Mouse (Mus musculus) liver, embryonic 11.5 days (tissue): Measurements from ENCODE around the gene Gm5741. TPM values are rescaled to one million over a fixed set of nuclear protein-coding genes. Genes with fewer than 3 reads are reported as not detected.

Experiments used
- ATAC-seq: fragments of 200-750 bp; cut with Nextera tagmentation; replicated peaks from 2 replicates; pipeline ENCODE4 v1.8.0; 2017; ENCODE audit warnings: moderate number of reproducible peaks, mild to moderate bottlenecking, moderate TSS enrichment, moderate library complexity; ENCODE audit not compliant: low FRiP score
- DNase-seq: peaks from one replicate; pipeline ENCODE4 v3.0.0-alpha.2; 2017; ENCODE audit warnings: low spot score
- H3K27ac ChIP-seq: fragments of 300-500 bp; sonication (generic); 2 replicates; pipeline ENCODE4 v1.5.1; 2014; ENCODE audit warnings: mild to moderate bottlenecking, low read depth, low read length, control low read depth
- H3K27me3 ChIP-seq: fragments of 300-500 bp; sonication (generic); replicated peaks from 2 replicates; pipeline ENCODE4 v1.6.1; 2014; ENCODE audit warnings: low read length, mixed read lengths; ENCODE audit not compliant: control insufficient read depth, insufficient read depth
- H3K36me3 ChIP-seq: fragments of 300-500 bp; sonication (generic); 2 replicates; pipeline ENCODE4 v1.6.1; 2014; ENCODE audit warnings: mild to moderate bottlenecking, low read length, moderate library complexity, mixed read lengths; ENCODE audit not compliant: control insufficient read depth, insufficient read depth
- H3K4me1 ChIP-seq: fragments of 300-500 bp; sonication (generic); replicated peaks from 2 replicates; pipeline ENCODE4 v1.6.1; 2014; ENCODE audit warnings: low read length, mixed read lengths; ENCODE audit not compliant: control insufficient read depth, insufficient read depth
- H3K4me2 ChIP-seq: fragments of 300-500 bp; sonication (generic); 2 replicates; pipeline ENCODE4 v1.6.1; 2014; ENCODE audit warnings: mild to moderate bottlenecking, control low read depth, moderate library complexity
- H3K4me3 ChIP-seq: fragments of 300-500 bp; sonication (generic); 2 replicates; pipeline ENCODE4 v1.5.1; 2014; ENCODE audit warnings: low read depth, low read length, control low read depth
- H3K9ac ChIP-seq: fragments of 300-500 bp; sonication (generic); 2 replicates; pipeline ENCODE4 v1.6.1; 2014; ENCODE audit warnings: low read depth, low read length, control low read depth
- H3K9me3 ChIP-seq: fragments of 300-500 bp; sonication (generic); 2 replicates; pipeline ENCODE4 v1.6.1; 2016; ENCODE audit warnings: low read length, inconsistent platforms, mixed read lengths; ENCODE audit not compliant: control insufficient read depth
- WGBS: fragments of 180-500 bp; shearing (Covaris S2); extraction: QIAGEN DNeasy Blood & Tissue Kit; methylation state at CpG from one replicate; pipeline ENCODE4 v1.1.7; 2014; 5-methylcytosine and 5-hydroxymethylcytosine counted together
- polyA plus RNA-seq: library from polyadenylated mRNA; unstranded; fragments of >200 nt; fragmentation: Nextera tagmentation; extraction: Ambion mirVana; gene quantifications from 2 replicates; pipeline ENCODE4 v1.2.1, GENCODE M21; 2014

Gene Gm5741
- polyA plus RNA-seq, 1 experiment from 2014 or later = not detected

- H3K27ac ChIP-seq = peak overlapping the region; percentile 97
- peak overlapping the region; percentile 95 for H3K9ac ChIP-seq
- peaks cover 22% of the 10 kb centered on the region for H3K36me3 ChIP-seq
- DNase-seq = peak; percentile 79
- WGBS = under 1% methylated on average over 57 of the region's 57 CpGs
- H3K4me1 ChIP-seq = peaks cover 18% of the 10 kb centered on the region
- H3K27me3 ChIP-seq = no peaks in the 10 kb centered on the region
- H3K4me3 ChIP-seq = peak overlapping the region; percentile 73
- peak overlapping the region; percentile 78 for H3K4me2 ChIP-seq
- no peaks in the 10 kb centered on the region for H3K9me3 ChIP-seq
- peak; percentile 39 for ATAC-seq
Measured at GRCm38 (mm10) chr8:85037681-85038531, 29.9 kb downstream of the Gm5741 start.

- no peaks in the 10 kb centered on the region for H3K27me3 ChIP-seq
- H3K4me3 ChIP-seq = peak overlapping the region; percentile 73
- H3K9ac ChIP-seq = peak overlapping the region; percentile 95
- H3K27ac ChIP-seq = peak overlapping the region; percentile 97
- DNase-seq (no peak), ATAC-seq (peak; percentile 46)
- no peaks in the 10 kb centered on the region for H3K9me3 ChIP-seq
- peak overlapping the region; percentile 78 for H3K4me2 ChIP-seq
- WGBS = 2% methylated on average over 14 of the region's 14 CpGs
- peaks cover 23% of the 10 kb centered on the region for H3K36me3 ChIP-seq
- peaks cover 18% of the 10 kb centered on the region for H3K4me1 ChIP-seq
Measured at GRCm38 (mm10) chr8:85037366-85037680, 30.5 kb downstream of the Gm5741 start.

GRCm38 (mm10) chr8:85036718-85037365, 30.9 kb downstream of the Gm5741 start, which contains the start of gene Tnpo2:
Tnpo2 (plus strand) TSS chr8:85036915.
- Histone ChIP-seq H3K27me3 (no peaks in the 10 kb centered on the region), H3K27ac (peak within 1 kb of the TSS; percentile 97), H3K4me2 (peak within 1 kb of the TSS; percentile 96), H3K36me3 (peaks cover 28% of the 10 kb centered on the region), H3K9me3 (no peaks in the 10 kb centered on the region), H3K4me1 (peaks cover 18% of the 10 kb centered on the region), H3K4me3 (peak within 1 kb of the TSS; percentile 73), H3K9ac (peak within 1 kb of the TSS; percentile 95)
- WGBS = 0% methylated on average over 59 of the region's 59 CpGs
- ATAC-seq (peak; percentile 88), DNase-seq (peak; percentile 94)

- Histone ChIP-seq H3K27ac (peak overlapping the region; percentile 97), H3K4me3 (peak overlapping the region; percentile 73), H3K4me1 (peaks cover 17% of the 10 kb centered on the region), H3K4me2 (peak overlapping the region; percentile 96), H3K27me3 (no peaks in the 10 kb centered on the region), H3K9me3 (no peaks in the 10 kb centered on the region), H3K9ac (peak overlapping the region; percentile 95), H3K36me3 (peaks cover 29% of the 10 kb centered on the region)
- DNase-seq = no peak
- under 1% methylated on average over 9 of the region's 9 CpGs for WGBS
- peak; percentile 25 for ATAC-seq
Measured at GRCm38 (mm10) chr8:85036381-85036717, 31.4 kb downstream of the Gm5741 start.

- no peaks in the 10 kb centered on the region for H3K27me3 ChIP-seq
- no peaks in the 10 kb centered on the region for H3K9me3 ChIP-seq
- peaks cover 14% of the 10 kb centered on the region for H3K4me1 ChIP-seq
- WGBS = 2% methylated on average over 15 of the region's 15 CpGs
- H3K9ac ChIP-seq = peak overlapping the region; percentile 95
- peaks cover 28% of the 10 kb centered on the region for H3K36me3 ChIP-seq
- peak overlapping the region; percentile 73 for H3K4me3 ChIP-seq
- no peak for ATAC-seq
- DNase-seq = peak; percentile 66
- peak overlapping the region; percentile 97 for H3K27ac ChIP-seq
- peak overlapping the region; percentile 96 for H3K4me2 ChIP-seq
Measured at GRCm38 (mm10) chr8:85035728-85036310, 32.0 kb downstream of the Gm5741 start.

GRCm38 (mm10) chr8:85035165-85035727, 32.5 kb downstream of the Gm5741 start:
- peaks cover 14% of the 10 kb centered on the region for H3K4me1 ChIP-seq
- H3K9ac ChIP-seq = peak overlapping the region; percentile 95
- H3K4me3 ChIP-seq = peak overlapping the region; percentile 73
- no peak for ATAC-seq
- WGBS = 4% methylated on average over 12 of the region's 12 CpGs
- no peaks in the 10 kb centered on the region for H3K9me3 ChIP-seq
- peak overlapping the region; percentile 97 for H3K27ac ChIP-seq
- peak overlapping the region; percentile 96 for H3K4me2 ChIP-seq
- H3K36me3 ChIP-seq = peaks cover 25% of the 10 kb centered on the region
- no peaks in the 10 kb centered on the region for H3K27me3 ChIP-seq
- no peak for DNase-seq

GRCm38 (mm10) chr8:85034764-85035163, 33.0 kb downstream of the Gm5741 start:
- H3K27me3 ChIP-seq = no peaks in the 10 kb centered on the region
- H3K27ac ChIP-seq = peak overlapping the region; percentile 97
- peaks cover 10% of the 10 kb centered on the region; the same call in 1 of the 2 replicates for H3K4me1 ChIP-seq
- peak overlapping the region; percentile 96 for H3K4me2 ChIP-seq
- H3K9ac ChIP-seq = peak overlapping the region; percentile 95
- DNase-seq (peak; percentile 71), ATAC-seq (no peak)
- H3K4me3 ChIP-seq = peak overlapping the region; percentile 73
- WGBS = 2% methylated on average over 13 of the region's 13 CpGs
- no peaks in the 10 kb centered on the region for H3K9me3 ChIP-seq
- peaks cover 25% of the 10 kb centered on the region for H3K36me3 ChIP-seq

GRCm38 (mm10) chr8:85033867-85034266, 33.9 kb downstream of the Gm5741 start:
- H3K9me3 ChIP-seq = no peaks in the 10 kb centered on the region
- no peak overlapping the region for H3K9ac ChIP-seq
- WGBS = 44% methylated on average over 1 of the region's 1 CpGs
- no peak overlapping the region for H3K4me3 ChIP-seq
- H3K4me1 ChIP-seq = peaks cover 14% of the 10 kb centered on the region
- H3K36me3 ChIP-seq = peaks cover 33% of the 10 kb centered on the region
- no peaks in the 10 kb centered on the region for H3K27me3 ChIP-seq
- DNase-seq = no peak
- H3K27ac ChIP-seq = 0 out of 2 replicates have a peak overlapping the region, but pooled peaks have one; percentile 28
- no peak for ATAC-seq
- peak overlapping the region; percentile 96; the same call in 1 of the 2 replicates for H3K4me2 ChIP-seq
